In genomic region chr11:113611664-113612611, GRCm38 (mm10) we compare ENCODE assay signal across 8 mouse cellular contexts. TPM values are rescaled to one million over a fixed set of nuclear protein-coding genes. Genes with fewer than 3 reads are reported as not detected.
DNase-seq lines count a peak whose midpoint lies in the region; ATAC-seq and TF ChIP-seq lines count a peak whose summit lies in the region.

No protein-coding gene starts in this region.

- peak overlapping the region; percentile 58 for H3K9ac ChIP-seq in heart, embryonic 13.5 days
- peak overlapping the region; percentile 19; the same call in 1 of the 2 replicates for H3K9ac ChIP-seq in kidney, postnatal 0 days (ENCODE audit: low read depth, low read length)
- H3K9ac ChIP-seq in liver, embryonic 16.5 days (ENCODE audit: low read depth, low read length) = no peak overlapping the region
- H3K9ac ChIP-seq in neural tube, embryonic 12.5 days = 0 out of 2 replicates have a peak overlapping the region, but pooled peaks have one; percentile 26

- peaks cover 18% of the 10 kb centered on the region; the same call in 1 of the 2 replicates for H3K27me3 ChIP-seq in heart, embryonic 13.5 days (replicated peaks)
- no peaks in the 10 kb centered on the region; the same call in 1 of the 2 replicates for H3K27me3 ChIP-seq in kidney, postnatal 0 days (ENCODE audit: insufficient read depth, low read length)
- H3K27me3 ChIP-seq in liver, embryonic 16.5 days (ENCODE audit: control insufficient read depth, insufficient read depth, low read depth, low read length) = no peaks in the 10 kb centered on the region
- no peaks in the 10 kb centered on the region for H3K27me3 ChIP-seq in neural tube, embryonic 12.5 days (replicated peaks)

- H3K27ac ChIP-seq in heart, embryonic 13.5 days (replicated peaks) = no peak overlapping the region
- H3K27ac ChIP-seq in kidney, postnatal 0 days = no peak overlapping the region
- peak overlapping the region; percentile 10; the same call in 1 of the 2 replicates for H3K27ac ChIP-seq in liver, embryonic 16.5 days (ENCODE audit: low read length)
- H3K27ac ChIP-seq in neural tube, embryonic 12.5 days = peak overlapping the region; percentile 68

- peak overlapping the region; percentile 38 for H3K4me3 ChIP-seq in heart, embryonic 13.5 days
- no peak overlapping the region for H3K4me3 ChIP-seq in kidney, postnatal 0 days (replicated peaks; ENCODE audit: low read depth, low read length)
- no peak overlapping the region for H3K4me3 ChIP-seq in liver, embryonic 16.5 days (ENCODE audit: low read depth, low read length)
- H3K4me3 ChIP-seq in neural tube, embryonic 12.5 days = no peak overlapping the region

- H3K4me1 ChIP-seq in heart, embryonic 13.5 days = peaks cover 15% of the 10 kb centered on the region
- H3K4me1 ChIP-seq in kidney, postnatal 0 days (replicated peaks; ENCODE audit: insufficient read depth, low read length) = peaks cover 11% of the 10 kb centered on the region; the same call in 1 of the 2 replicates
- peaks cover 4% of the 10 kb centered on the region for H3K4me1 ChIP-seq in liver, embryonic 16.5 days (ENCODE audit: control insufficient read depth, low read depth, low read length)
- peaks cover 10% of the 10 kb centered on the region for H3K4me1 ChIP-seq in neural tube, embryonic 12.5 days

- 12% methylated on average over 24 of the region's 24 CpGs for WGBS in heart, embryonic 13.5 days
- WGBS in kidney, postnatal 0 days = 10% methylated on average over 24 of the region's 24 CpGs
- WGBS in liver, embryonic 16.5 days (ENCODE audit: insufficient replicate concordance) = 20% methylated on average over 24 of the region's 24 CpGs
- 9% methylated on average over 24 of the region's 24 CpGs for WGBS in neural tube, embryonic 12.5 days

- H3K36me3 ChIP-seq in heart, embryonic 13.5 days = no peaks in the 10 kb centered on the region
- no peaks in the 10 kb centered on the region for H3K36me3 ChIP-seq in kidney, postnatal 0 days (ENCODE audit: insufficient read depth, low read length)
- no peaks in the 10 kb centered on the region for H3K36me3 ChIP-seq in liver, embryonic 16.5 days (ENCODE audit: control insufficient read depth, insufficient read depth)
- no peaks in the 10 kb centered on the region for H3K36me3 ChIP-seq in neural tube, embryonic 12.5 days

- no peak for ATAC-seq in heart, embryonic 13.5 days (ENCODE audit: extremely low read depth, insufficient number of reproducible peaks, low FRiP score, low TSS enrichment)
- ATAC-seq in kidney, postnatal 0 days (replicated peaks; ENCODE audit: low FRiP score, low read depth) = no peak
- peak; percentile 39; the same call in 1 of the 2 replicates for ATAC-seq in liver, embryonic 16.5 days (ENCODE audit: low read depth)
- peak; percentile 89 for ATAC-seq in neural tube, embryonic 12.5 days (ENCODE audit: low FRiP score, low read depth)

- peak overlapping the region; percentile 68 for H3K4me2 ChIP-seq in heart, embryonic 13.5 days
- peak overlapping the region; percentile 23; the same call in 1 of the 2 replicates for H3K4me2 ChIP-seq in kidney, postnatal 0 days (ENCODE audit: low read length)
- no peak overlapping the region for H3K4me2 ChIP-seq in liver, embryonic 16.5 days (ENCODE audit: low read depth, low read length)
- H3K4me2 ChIP-seq in neural tube, embryonic 12.5 days (replicated peaks) = peak overlapping the region; percentile 41

- DNase-seq in 416B (ENCODE audit: low read depth) (peak; percentile 47), MN1 (ENCODE audit: low spot score) (peak; percentile 80)
- DNase-seq in embryo, embryonic 11 days = peak; percentile 75
- peak; percentile 64 for DNase-seq in kidney, postnatal 0 days (ENCODE audit: low spot score)
- peak; percentile 77 for DNase-seq in thymus, postnatal 25 days

- no peaks in the 10 kb centered on the region for H3K9me3 ChIP-seq in heart, embryonic 13.5 days
- H3K9me3 ChIP-seq in kidney, postnatal 0 days (replicated peaks; ENCODE audit: low read length) = no peaks in the 10 kb centered on the region
- H3K9me3 ChIP-seq in liver, embryonic 16.5 days (replicated peaks; ENCODE audit: control insufficient read depth, low read length) = no peaks in the 10 kb centered on the region
- H3K9me3 ChIP-seq in neural tube, embryonic 12.5 days = 0 out of 2 replicates have a peak, but pooled peaks cover under 1% of the 10 kb centered on the region

- peak; percentile 75 for TF ChIP-seq CTCF in kidney, postnatal 0 days (IDR thresholded peaks at IDR 0.05; ENCODE audit: low read depth)

RNA-seq across cellular contexts. Expression of gene Sstr2, which starts 7.2 kb away (rescaled TPM):
- polyA plus RNA-seq in heart, embryonic 13.5 days (2015; fragmentation: Nextera tagmentation; extraction: Ambion mirVana) = 0.39 and 0.45 TPM in 2 replicates
- polyA plus RNA-seq in kidney, postnatal 0 days (2015; fragmentation: Nextera tagmentation; extraction: Ambion mirVana) = 0.20 and 0.31 TPM in 2 replicates
- 6.8 TPM in 2 replicates for polyA plus RNA-seq in liver, embryonic 16.5 days (2015; fragmentation: Nextera tagmentation; extraction: Ambion mirVana)
- 27.6 and 27.8 TPM in 2 replicates for polyA plus RNA-seq in neural tube, embryonic 12.5 days (2016; fragmentation: Nextera tagmentation; extraction: Ambion mirVana)

RNA-seq across cellular contexts. Expression of gene Cog1, which starts 37.0 kb away (rescaled TPM):
- 15.5 and 16.6 TPM in 2 replicates for polyA plus RNA-seq in heart, embryonic 13.5 days (2015; fragmentation: Nextera tagmentation; extraction: Ambion mirVana)
- 21.0 and 21.6 TPM in 2 replicates for polyA plus RNA-seq in kidney, postnatal 0 days (2015; fragmentation: Nextera tagmentation; extraction: Ambion mirVana)
- 10.7 and 11.0 TPM in 2 replicates for polyA plus RNA-seq in liver, embryonic 16.5 days (2015; fragmentation: Nextera tagmentation; extraction: Ambion mirVana)
- polyA plus RNA-seq in neural tube, embryonic 12.5 days (2016; fragmentation: Nextera tagmentation; extraction: Ambion mirVana) = 44.1 and 50.7 TPM in 2 replicates

RNA-seq across cellular contexts. Expression of gene Slc39a11, which starts 37.9 kb away (rescaled TPM):
- 15.2 and 16.8 TPM in 2 replicates for polyA plus RNA-seq in heart, embryonic 13.5 days (2015; fragmentation: Nextera tagmentation; extraction: Ambion mirVana)
- 22.8 and 23.3 TPM in 2 replicates for polyA plus RNA-seq in kidney, postnatal 0 days (2015; fragmentation: Nextera tagmentation; extraction: Ambion mirVana)
- 13.4 and 14.1 TPM in 2 replicates for polyA plus RNA-seq in liver, embryonic 16.5 days (2015; fragmentation: Nextera tagmentation; extraction: Ambion mirVana)
- 26.1 and 26.7 TPM in 2 replicates for polyA plus RNA-seq in neural tube, embryonic 12.5 days (2016; fragmentation: Nextera tagmentation; extraction: Ambion mirVana)

Comparison
In these comparisons a context has a peak if more than half of its experiments do, and no peak if none do; other contexts are left out.
1. ATAC-seq: peak in liver, embryonic 16.5 days (single experiment) and neural tube, embryonic 12.5 days (single experiment); none in heart, embryonic 13.5 days (single experiment) and kidney, postnatal 0 days (single experiment).
2. H3K27ac ChIP-seq: peak in liver, embryonic 16.5 days (single experiment) and neural tube, embryonic 12.5 days (single experiment); none in heart, embryonic 13.5 days (single experiment) and kidney, postnatal 0 days (single experiment).
3. Peak in every context shown above with its lines, with median percentiles within 50 percentile points of each other: DNase-seq.